Mouse (Mus musculus) intestine, embryonic 16.5 days (tissue): ENCODE data around the gene Acta2. TPM values are rescaled to one million over a fixed set of nuclear protein-coding genes. Genes with fewer than 3 reads are reported as not detected.

Experiments
- ATAC-seq: fragments of 200-750 bp; cut with Nextera tagmentation; 2 replicates; pipeline ENCODE4 v1.8.0; 2017; ENCODE audit warnings: moderate TSS enrichment, moderate library complexity
- H3K27ac ChIP-seq: fragments of 300-500 bp; sonication (generic); 2 replicates; pipeline ENCODE4 v1.5.1; 2014; ENCODE audit warnings: mild to moderate bottlenecking, low read length
- H3K27me3 ChIP-seq: fragments of 300-500 bp; sonication (generic); replicated peaks from 2 replicates; pipeline ENCODE4 v1.6.1; 2014; ENCODE audit warnings: low read length, control low read depth, mixed read lengths; ENCODE audit not compliant: control insufficient read depth, insufficient read depth
- H3K36me3 ChIP-seq: fragments of 300-500 bp; sonication (generic); 2 replicates; pipeline ENCODE4 v1.6.1; 2014; ENCODE audit warnings: low read length, control low read depth; ENCODE audit not compliant: control insufficient read depth, insufficient read depth
- H3K4me1 ChIP-seq: fragments of 300-500 bp; sonication (generic); 2 replicates; pipeline ENCODE4 v1.6.1; 2014; ENCODE audit warnings: low read length, control low read depth, mixed read lengths; ENCODE audit not compliant: control insufficient read depth, insufficient read depth
- H3K4me2 ChIP-seq: fragments of 300-500 bp; sonication (generic); 2 replicates; pipeline ENCODE4 v1.6.1; 2014; ENCODE audit warnings: low read depth, low read length, control low read depth
- H3K4me3 ChIP-seq: fragments of 300-500 bp; sonication (generic); 2 replicates; pipeline ENCODE4 v1.5.1; 2014; ENCODE audit warnings: mild to moderate bottlenecking, low read length
- H3K9ac ChIP-seq: fragments of 300-500 bp; sonication (generic); 2 replicates; pipeline ENCODE4 v1.6.1; 2014; ENCODE audit warnings: low read depth, low read length
- H3K9me3 ChIP-seq: fragments of 300-500 bp; sonication (generic); 2 replicates; pipeline ENCODE4 v1.6.1; 2016; ENCODE audit warnings: low read length, control low read depth; ENCODE audit not compliant: control insufficient read depth
- WGBS: fragments of 180-500 bp; shearing (Covaris S2); extraction: QIAGEN DNeasy Blood & Tissue Kit; methylation state at CpG from one replicate; pipeline ENCODE4 v1.1.7; 2014; 5-methylcytosine and 5-hydroxymethylcytosine counted together
- polyA plus RNA-seq: library from polyadenylated mRNA; unstranded; fragments of >200 nt; fragmentation: Nextera tagmentation; extraction: Ambion mirVana; gene quantifications from 2 replicates; pipeline ENCODE4 v1.2.1, GENCODE M21; 2015

The Acta2 gene
- polyA plus RNA-seq, 1 experiment from 2014 or later, result 1,574 TPM

DNA sequence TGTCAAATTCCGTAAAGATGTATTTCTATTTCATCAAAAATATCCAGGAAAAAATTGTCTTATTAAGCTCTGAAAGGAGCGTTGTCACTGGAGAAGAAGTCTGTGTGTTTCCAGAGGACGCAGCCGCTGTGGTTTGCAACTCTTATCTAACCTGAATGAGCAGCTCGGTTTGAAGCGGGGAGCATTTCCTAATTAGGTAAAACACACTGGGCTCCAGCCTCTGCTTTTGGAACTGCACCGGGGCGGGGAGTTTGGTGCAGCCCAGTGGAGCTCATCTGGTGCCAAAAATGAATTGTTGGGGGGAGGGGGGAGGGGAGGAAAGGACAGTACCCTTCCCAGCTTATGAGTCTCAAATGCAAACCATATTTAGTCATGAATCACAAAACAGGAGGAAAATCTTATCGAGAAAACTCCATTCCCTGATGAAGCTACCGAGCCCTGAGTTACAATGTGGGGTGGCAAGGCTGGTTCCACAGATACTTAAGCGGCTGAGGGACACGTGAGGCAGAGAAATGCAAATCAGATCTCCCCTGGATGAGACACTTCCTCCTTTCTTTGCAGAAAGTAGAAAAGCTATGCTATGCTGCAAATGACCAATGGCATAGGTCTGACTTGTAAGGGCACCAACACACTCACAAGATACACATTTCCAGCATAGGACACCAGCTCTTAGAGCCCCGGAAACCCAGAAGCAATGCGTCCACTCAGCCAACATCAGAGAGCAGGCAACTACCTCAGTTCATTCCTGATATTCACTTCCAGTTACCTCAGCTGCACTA lies 1.1 kb downstream of the Acta2 start:
- 34% methylated on average over 14 of the region's 14 CpGs for WGBS
- Histone ChIP-seq H3K4me1 (peaks cover 4% of the 10 kb centered on the region), H3K27ac (peak overlapping the region; percentile 86), H3K9ac (peak overlapping the region; percentile 57), H3K4me2 (peak overlapping the region; percentile 23), H3K4me3 (peak overlapping the region; percentile 42), H3K27me3 (no peaks in the 10 kb centered on the region), H3K36me3 (no peaks in the 10 kb centered on the region), H3K9me3 (no peaks in the 10 kb centered on the region)
- peak; percentile 27; the same call in 1 of the 2 replicates for ATAC-seq

- Histone ChIP-seq H3K4me2 (peak overlapping the region; percentile 22; the same call in 1 of the 2 replicates), H3K9me3 (no peaks in the 10 kb centered on the region), H3K27ac (peak overlapping the region; percentile 41; the same call in 1 of the 2 replicates), H3K4me1 (peaks cover 4% of the 10 kb centered on the region), H3K36me3 (no peaks in the 10 kb centered on the region), H3K4me3 (peak overlapping the region; percentile 38), H3K27me3 (no peaks in the 10 kb centered on the region), H3K9ac (peak overlapping the region; percentile 51)
- ATAC-seq, result no peak
- 69% methylated on average over 9 of the region's 9 CpGs for WGBS
These were observed 2.9 kb downstream of the Acta2 start for GRCm38 (mm10) chr19:34252450-34252849.

DNA sequence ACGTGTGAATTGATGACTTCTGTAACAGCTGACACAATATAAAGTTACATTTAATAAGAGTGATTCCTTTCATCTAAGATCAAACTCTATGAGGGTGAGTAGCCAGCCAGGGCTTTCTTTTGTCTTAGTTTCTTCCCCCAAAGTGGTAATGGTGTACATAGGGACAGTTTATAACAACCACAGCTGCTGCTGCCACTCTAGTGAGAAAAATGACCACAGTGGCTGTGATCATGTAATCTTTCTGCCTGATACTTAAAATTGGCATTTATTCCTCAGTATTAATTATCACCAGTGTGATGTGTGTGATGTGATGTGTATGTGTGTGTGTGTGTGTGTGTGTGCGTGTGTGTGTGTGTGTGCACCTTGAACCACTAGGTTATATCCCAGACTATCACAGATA lies 3.5 kb downstream of the Acta2 start:
- Histone ChIP-seq H3K27me3 (no peaks in the 10 kb centered on the region), H3K9me3 (no peaks in the 10 kb centered on the region), H3K4me2 (no peak overlapping the region), H3K36me3 (no peaks in the 10 kb centered on the region), H3K4me1 (peaks cover 4% of the 10 kb centered on the region), H3K27ac (no peak overlapping the region), H3K4me3 (peak overlapping the region; percentile 38), H3K9ac (peak overlapping the region; percentile 11; the same call in 1 of the 2 replicates)
- 72% methylated on average over 2 of the region's 2 CpGs for WGBS
- no peak for ATAC-seq

DNA sequence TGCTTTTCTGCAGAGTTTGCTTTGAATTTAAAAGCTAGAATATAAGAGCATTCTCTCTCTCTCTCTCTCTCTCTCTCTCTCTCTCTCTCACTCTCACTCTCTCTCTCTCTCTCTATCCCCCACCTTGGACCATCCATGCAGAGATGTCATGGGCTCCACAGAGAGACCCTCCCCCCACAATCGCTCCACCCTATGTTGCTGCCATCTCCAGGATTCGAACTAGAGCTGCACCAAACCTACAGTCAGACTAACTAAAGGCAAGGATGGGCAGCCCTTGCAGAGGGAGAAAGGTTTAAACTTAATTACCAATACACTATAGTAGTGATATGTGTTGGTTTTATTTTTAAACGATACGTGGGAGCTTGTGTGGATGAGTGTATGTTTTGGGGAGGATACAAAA lies 4.8 kb downstream of the Acta2 start:
- H3K27me3 ChIP-seq, result no peaks in the 10 kb centered on the region
- H3K9me3 ChIP-seq, result no peaks in the 10 kb centered on the region
- WGBS, result 88% methylated on average over 4 of the region's 4 CpGs
- no peak overlapping the region for H3K9ac ChIP-seq
- ATAC-seq, result no peak
- no peak overlapping the region for H3K27ac ChIP-seq
- H3K4me1 ChIP-seq, result peaks cover 4% of the 10 kb centered on the region
- no peak overlapping the region for H3K4me2 ChIP-seq
- H3K36me3 ChIP-seq, result no peaks in the 10 kb centered on the region
- no peak overlapping the region for H3K4me3 ChIP-seq

DNA sequence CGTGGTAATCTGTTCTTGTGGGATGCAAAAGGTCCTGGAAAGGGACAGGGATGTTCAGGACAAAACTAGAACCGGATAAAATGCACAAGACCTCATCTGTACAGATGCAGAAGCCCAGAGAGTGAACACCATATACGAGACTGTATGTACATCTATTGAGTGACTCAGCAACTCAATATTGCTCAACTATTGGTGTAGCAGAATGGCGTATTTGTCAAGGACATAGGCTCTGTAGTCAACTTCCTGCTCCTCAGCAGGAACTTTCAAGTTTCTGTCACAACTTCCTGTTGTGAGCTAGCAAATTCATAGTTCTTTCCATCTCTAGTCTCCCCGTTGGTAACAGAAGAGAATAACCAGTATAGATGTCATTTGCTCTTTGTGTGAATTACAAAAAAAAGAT lies 6.8 kb downstream of the Acta2 start:
- H3K36me3 ChIP-seq, result no peaks in the 10 kb centered on the region
- no peaks in the 10 kb centered on the region for H3K27me3 ChIP-seq
- no peak overlapping the region for H3K4me3 ChIP-seq
- H3K4me2 ChIP-seq, result no peak overlapping the region
- H3K27ac ChIP-seq, result no peak overlapping the region
- H3K4me1 ChIP-seq, result peaks cover 6% of the 10 kb centered on the region
- ATAC-seq, result no peak
- no peak overlapping the region for H3K9ac ChIP-seq
- WGBS, result 72% methylated on average over 5 of the region's 5 CpGs
- H3K9me3 ChIP-seq, result no peaks in the 10 kb centered on the region

DNA sequence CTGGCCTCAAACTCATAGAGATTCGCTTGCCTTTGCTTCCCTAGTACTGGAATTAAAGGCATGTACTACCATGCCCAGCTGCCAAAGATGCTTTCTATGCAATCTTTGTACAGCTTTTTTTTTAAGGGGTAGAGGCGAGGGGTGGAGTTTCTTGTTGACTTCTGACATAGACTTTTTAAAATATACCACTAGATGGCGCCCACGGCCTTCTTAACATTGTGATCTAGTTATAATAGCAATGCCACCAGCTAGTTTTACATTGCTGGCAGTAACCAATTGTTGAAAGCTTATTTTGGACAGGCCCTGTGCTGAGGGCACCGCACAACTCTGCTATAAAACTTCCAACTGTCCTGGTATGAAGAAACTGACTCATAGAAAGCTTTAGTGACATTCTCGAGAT lies 11.3 kb downstream of the Acta2 start:
- Histone ChIP-seq H3K27ac (no peak overlapping the region), H3K27me3 (no peaks in the 10 kb centered on the region), H3K4me1 (peaks cover 2% of the 10 kb centered on the region; the same call in 1 of the 2 replicates), H3K36me3 (no peaks in the 10 kb centered on the region), H3K4me3 (no peak overlapping the region), H3K9ac (no peak overlapping the region), H3K4me2 (no peak overlapping the region), H3K9me3 (no peaks in the 10 kb centered on the region)
- ATAC-seq, result peak; percentile 41; the same call in 1 of the 2 replicates
- WGBS, result 13% methylated on average over 6 of the region's 6 CpGs

- no peak for ATAC-seq
These were observed 12.5 kb downstream of the Acta2 start for GRCm38 (mm10) chr19:34242925-34243324.

GRCm38 (mm10) chr19:34241247-34241915 lies 14.0 kb downstream of the Acta2 start:
- Histone ChIP-seq H3K27me3 (no peaks in the 10 kb centered on the region), H3K4me2 (no peak overlapping the region), H3K4me3 (no peak overlapping the region), H3K4me1 (peaks cover 2% of the 10 kb centered on the region; the same call in 1 of the 2 replicates), H3K9me3 (no peaks in the 10 kb centered on the region), H3K9ac (no peak overlapping the region), H3K36me3 (no peaks in the 10 kb centered on the region), H3K27ac (no peak overlapping the region)
- WGBS, result 66% methylated on average over 15 of the region's 15 CpGs
- no peak for ATAC-seq

More at GRCm38 (mm10) chr19:34242925-34243324, 12.5 kb downstream of the Acta2 start:
- Histone ChIP-seq H3K36me3 (no peaks in the 10 kb centered on the region), H3K9ac (no peak overlapping the region), H3K4me1 (peaks cover 2% of the 10 kb centered on the region; the same call in 1 of the 2 replicates), H3K27ac (no peak overlapping the region), H3K4me3 (no peak overlapping the region), H3K9me3 (no peaks in the 10 kb centered on the region), H3K4me2 (no peak overlapping the region), H3K27me3 (no peaks in the 10 kb centered on the region)

GRCm38 (mm10) chr19:34240273-34241039 lies 14.9 kb downstream of the Acta2 start:
- WGBS, result 86% methylated on average over 5 of the region's 5 CpGs
- no peak overlapping the region for H3K4me3 ChIP-seq
- ATAC-seq, result no peak

More at GRCm38 (mm10) chr19:34240273-34241039, 14.9 kb downstream of the Acta2 start:
- Histone ChIP-seq H3K27ac (no peak overlapping the region), H3K36me3 (no peaks in the 10 kb centered on the region), H3K4me2 (no peak overlapping the region), H3K9ac (no peak overlapping the region), H3K9me3 (no peaks in the 10 kb centered on the region), H3K27me3 (no peaks in the 10 kb centered on the region), H3K4me1 (peaks cover 2% of the 10 kb centered on the region; the same call in 1 of the 2 replicates)
